15 mouse cellular contexts compared by ENCODE assay signal in the genomic region with DNA sequence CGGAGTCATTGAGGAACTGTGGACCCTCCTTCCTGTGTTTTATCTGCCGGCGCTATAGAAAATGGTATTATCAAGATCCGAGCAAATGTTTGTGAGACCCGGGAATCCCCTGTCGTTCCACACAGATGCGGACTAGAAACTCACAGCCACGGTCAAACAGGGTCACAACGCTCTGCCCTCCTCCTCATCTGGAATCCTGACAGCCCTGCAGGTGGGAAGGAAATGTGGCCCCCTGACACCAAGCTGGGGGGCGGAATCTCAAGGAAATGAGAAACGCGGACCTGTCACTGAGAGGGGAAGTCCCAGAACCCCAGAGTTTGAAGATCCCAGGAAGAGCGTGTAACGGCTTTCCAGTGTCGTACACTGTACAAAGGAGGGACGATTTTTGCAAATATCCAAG.
"Had no signal": no experiment of that assay in that cellular context is flagged by ENCODE, and none has a peak within 500 bp of the region (broad histone marks: within the 10 kb centered on the region; RNA-seq: fewer than 3 reads in every experiment).

No protein-coding gene starts in this region.

- H3K4me3 ChIP-seq: left cerebral cortex, adult 2 months; limb, embryonic 13.5 days; liver, embryonic 12.5 days; liver, embryonic 15.5 days had no signal

- DNase-seq: kidney, adult 9 months; kidney, postnatal 10 days; layer of hippocampus, postnatal 36 days; liver; lung, adult 2 months; lung, postnatal 14 days; lung, postnatal 4 days; midbrain, embryonic 14.5 days; thymus, adult 18-20 months; thymus, postnatal 36 days had no signal

- ATAC-seq: liver, embryonic 12.5 days had no signal

- H3K9me3 ChIP-seq: limb, embryonic 13.5 days; liver, embryonic 12.5 days; liver, embryonic 15.5 days had no signal

- H3K4me2 ChIP-seq: limb, embryonic 13.5 days; liver, embryonic 12.5 days; liver, embryonic 15.5 days; midbrain, embryonic 11.5 days had no signal

- H3K27me3 ChIP-seq: limb, embryonic 13.5 days; liver, embryonic 12.5 days; liver, embryonic 15.5 days had no signal

- H3K27ac ChIP-seq: left cerebral cortex, adult 2 months; limb, embryonic 13.5 days; liver, embryonic 12.5 days; liver, embryonic 15.5 days had no signal

- H3K4me1 ChIP-seq: liver, embryonic 15.5 days had no signal

- H3K9ac ChIP-seq: limb, embryonic 13.5 days; liver, embryonic 12.5 days; liver, embryonic 15.5 days had no signal
